Mouse (Mus musculus) heart, postnatal 10 days (tissue): ENCODE results near the gene Rtn4ip1. TPM values are rescaled to one million over a fixed set of nuclear protein-coding genes. Genes with fewer than 3 reads are reported as not detected.

ENCODE experiments used
- DNase-seq, 2 experiments: peaks; one replicate each; pipeline ENCODE4 v3.0.0; 2021
- intact Hi-C: fragments of 180-260 bp; cut with DNase I; formaldehyde crosslinking; loops from one replicate; pipeline ENCODE4 v1.15.1; 2025
- total RNA-seq, 2 experiments: library from RNA; stranded (reverse); gene quantifications; 2 replicates each; pipeline ENCODE4 v1.2.3; 2021

Rtn4ip1 gene
- total RNA-seq, 2 experiments from 2014 or later: 38.7 to 39.5 TPM

DNA sequence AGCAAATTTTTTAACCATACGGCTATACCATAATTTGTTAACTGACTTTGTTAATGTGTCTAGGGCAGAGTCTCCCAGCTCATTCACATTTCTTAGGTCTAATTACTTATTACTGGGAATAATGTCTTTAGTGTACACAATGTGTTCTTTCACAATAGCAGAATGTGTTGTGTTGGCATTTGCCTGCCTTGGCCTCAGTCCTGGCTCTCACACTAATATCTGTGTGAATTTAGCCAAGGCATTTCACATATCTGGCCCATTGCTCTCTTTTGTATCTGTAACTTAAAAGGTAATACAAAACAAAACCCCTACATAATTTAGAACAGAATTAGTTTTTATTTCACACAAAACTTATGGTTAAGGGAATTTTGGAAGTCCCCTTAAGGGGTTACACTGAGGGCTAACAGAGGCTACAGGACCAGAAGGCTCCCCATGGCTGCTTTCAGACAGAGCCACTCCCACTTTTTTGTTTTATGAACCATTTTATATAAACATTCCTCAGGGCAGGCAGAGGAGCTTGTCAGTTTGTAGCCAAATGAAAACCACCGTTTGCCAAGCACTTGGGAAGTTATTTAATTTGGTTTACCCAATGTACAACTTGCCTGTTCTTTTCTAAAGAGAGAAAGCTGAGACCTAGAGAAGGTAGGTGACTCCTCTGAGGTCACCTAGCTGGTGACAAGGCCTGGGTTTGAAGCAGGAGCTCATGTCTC, 98.7 kb downstream of the Rtn4ip1 start:
- intact Hi-C loops: no loop called here
- DNase-seq: no peak

DNA sequence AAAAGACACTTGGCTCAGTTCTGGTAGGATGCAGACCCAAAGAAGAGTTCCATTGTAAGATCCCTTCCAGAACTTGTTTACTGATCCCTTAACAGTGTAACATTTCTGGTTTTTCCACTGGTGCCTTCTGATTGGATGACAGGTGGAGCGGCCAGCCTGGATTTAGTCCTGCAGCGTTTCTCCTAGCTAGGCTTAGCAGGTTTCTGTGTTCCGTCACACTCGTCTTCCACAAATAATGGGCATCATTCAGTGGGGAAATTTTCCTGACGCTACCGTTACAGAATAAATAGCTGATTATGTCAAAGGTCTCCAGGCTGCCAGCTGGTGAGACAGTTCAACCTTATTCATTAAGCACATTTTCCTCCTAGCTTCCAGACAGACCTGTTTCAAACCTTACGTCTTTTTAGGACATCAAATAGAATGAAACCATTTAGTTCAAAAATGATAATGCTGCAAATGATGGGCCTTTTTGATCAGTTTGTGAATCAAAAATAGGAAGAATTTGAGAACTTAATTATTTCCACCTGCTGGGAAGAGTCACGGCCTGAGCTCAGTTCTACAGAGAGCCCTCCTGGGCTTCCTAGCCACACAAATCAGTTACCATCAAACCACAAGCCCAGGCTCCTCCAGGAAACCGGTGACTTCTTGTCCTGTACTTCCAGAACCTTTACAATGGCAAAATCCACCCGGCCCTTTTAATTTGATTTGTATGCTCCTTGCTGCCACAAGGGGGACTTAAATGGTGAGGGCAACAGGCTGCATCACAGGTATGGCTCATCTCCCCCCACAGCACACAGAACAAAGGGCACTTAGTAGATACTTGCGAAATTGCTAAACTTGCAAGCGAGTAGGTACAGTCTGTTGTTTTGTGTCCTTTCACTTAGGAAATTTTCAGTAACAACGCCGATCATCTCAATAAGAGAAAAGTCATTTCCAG, 100.7 kb downstream of the Rtn4ip1 start:
- intact Hi-C loops: loop anchor here (1.0 to 2.0 kb wide), 3 partner anchors 47 to 175 kb away; no protein-coding TSS in a partner anchor
- peak; percentile 14 to 33 for DNase-seq

DNA sequence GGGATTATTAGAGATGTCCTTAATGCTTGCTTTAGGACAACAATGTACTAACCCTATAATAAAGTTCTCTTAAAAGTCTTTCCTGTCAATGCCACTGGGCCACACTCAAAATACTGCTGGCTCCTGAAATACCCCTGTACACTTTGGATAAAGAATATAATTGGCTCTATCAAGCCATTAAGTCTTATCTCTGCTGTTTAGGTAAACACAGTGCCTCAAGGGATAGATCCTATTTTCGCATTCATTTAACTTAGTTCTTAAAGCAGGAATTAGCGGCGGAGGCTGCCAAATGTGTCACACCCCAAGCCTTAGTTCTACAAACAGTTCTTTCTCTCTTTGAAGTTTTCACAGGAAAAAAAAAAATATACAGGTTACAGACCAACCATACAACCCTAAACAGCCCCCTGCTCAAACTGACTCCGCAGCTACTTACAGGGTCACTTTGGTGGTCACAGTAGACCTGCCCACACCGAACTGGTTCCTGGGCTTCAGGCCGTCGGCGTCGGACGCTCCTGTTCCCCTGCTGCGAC, 101.5 kb downstream of the Rtn4ip1 start:
- no peak for DNase-seq
- intact Hi-C loops: loop anchor here (1.0 to 2.0 kb wide), 3 partner anchors 48 to 174 kb away; no protein-coding TSS in a partner anchor

DNA sequence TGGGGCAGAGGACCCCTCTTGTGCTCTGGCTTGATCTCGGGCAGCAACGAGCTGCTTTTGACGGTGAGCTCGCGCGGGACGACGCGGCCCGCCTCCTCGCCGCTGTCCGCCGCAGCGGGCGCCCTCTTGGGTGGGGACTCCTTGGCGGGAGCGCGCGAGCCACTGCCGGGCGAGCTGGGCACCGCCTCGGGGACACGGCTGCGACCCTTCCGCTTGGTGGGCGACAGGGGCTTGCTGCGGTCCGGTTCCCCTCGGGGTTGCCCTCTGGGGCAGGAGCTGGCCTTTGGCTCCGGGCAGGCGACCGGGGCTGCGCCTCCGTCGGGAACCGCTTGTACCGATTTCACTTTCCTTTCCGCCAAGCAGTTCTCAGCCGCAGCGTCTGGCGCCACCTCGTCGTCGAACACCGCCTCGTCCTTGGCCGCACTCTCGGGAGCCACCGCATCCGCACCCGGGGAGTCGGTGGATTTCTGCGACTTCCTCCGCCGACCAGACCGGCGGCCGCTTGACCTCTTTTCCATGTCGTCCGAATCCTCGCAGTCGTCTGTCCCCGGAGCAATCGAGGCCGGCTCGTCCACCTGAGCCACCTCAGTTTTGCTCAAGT, 102.0 kb downstream of the Rtn4ip1 start:
- intact Hi-C loops: loop anchor here (2.0 kb wide), 2 partner anchors 49 to 67 kb away; no protein-coding TSS in a partner anchor
- peak; percentile 71 to 75 for DNase-seq

DNA sequence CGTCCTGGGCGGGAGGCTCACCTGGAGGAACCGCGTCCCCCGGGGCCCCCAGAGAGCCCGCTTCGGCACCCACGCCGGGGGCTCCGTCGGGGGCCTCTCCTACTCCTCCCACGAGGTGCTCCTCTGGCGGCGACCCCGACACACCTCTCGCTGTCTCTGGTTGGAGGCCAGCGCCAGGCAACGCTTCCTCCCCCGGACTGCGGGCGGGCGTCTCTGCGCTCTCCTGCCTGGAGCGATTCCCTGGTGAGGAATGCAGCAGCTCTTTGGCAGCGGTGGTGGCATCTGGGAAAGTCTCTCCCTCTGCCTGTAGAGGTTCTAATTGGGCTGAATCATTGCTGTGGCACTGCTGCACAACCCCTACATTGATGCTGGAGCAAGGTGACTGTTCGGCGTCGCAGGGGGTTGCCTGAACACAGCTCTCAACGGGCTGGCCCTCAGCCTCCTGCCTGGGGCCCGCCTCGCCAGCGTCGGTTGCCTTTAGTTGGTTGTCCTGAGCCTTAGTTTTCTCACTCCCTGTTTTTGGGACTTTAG, 102.7 kb downstream of the Rtn4ip1 start:
- DNase-seq: peak; percentile 51 to 52
- intact Hi-C loops: no loop called here

DNA sequence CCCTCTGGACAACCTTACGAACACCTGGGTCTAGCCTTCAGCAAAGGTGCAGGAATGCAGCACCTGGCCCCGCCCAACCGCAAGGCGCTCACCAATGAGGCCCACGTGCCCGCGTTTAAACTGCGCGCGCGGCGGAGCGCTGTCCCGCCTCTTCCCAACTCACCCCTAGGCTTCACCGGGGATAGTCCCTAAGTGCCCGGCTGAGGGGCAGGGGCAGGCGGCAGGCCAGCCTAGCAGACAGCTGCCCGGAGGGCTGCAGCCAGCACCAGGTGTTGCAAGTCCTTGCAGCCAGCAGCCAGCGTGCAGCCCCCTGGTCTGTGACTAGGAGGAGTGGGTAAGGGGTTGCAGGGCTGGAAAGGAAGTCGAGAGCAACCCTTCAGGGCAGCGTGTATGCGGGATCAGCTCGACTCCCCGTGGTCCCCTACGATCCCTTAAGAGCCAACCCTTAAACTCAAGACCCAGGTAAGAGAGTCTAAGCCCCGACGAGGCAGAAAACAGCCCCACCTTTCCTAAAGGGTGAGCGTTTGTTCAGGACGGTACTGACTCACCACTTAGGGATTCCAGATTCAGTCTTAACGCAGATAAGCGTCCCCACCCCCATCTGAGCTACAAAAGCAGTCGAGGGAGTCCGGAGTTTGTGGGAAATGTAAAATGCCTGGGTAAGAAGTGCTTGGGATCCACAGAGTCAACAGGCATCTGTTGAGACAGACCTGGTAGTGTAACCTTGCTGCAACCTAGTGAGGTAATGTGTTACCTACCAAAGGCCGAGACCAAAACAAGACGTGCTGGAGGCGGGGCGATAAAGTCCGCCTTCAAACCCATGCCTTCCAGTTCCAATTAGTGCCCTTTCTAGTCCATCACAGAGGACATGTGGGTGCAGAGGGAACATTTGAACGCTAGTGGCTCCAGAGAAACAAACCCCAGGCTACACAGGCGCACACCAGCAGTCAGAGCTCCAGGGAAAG, 104.4 kb downstream of the Rtn4ip1 start:
- peak; percentile 10 to 26 for DNase-seq

More for the DNA sequence above, 104.4 kb downstream of the Rtn4ip1 start:
- intact Hi-C loops: no loop called here

Other genes with a start within 250 kb of the Rtn4ip1 start
- gene Qrsl1, start 62 bp upstream of the Rtn4ip1 start, total RNA-seq: 10 to 100 TPM; 29.4 to 30.9 TPM
- 1 to 10 TPM; 1.8 to 2.1 TPM for gene Crybg1, start 247.0 kb downstream of the Rtn4ip1 start, total RNA-seq